Mouse (Mus musculus) c-Kit-negative CD71-positive TER-119-positive erythroid progenitor cells, embryonic 14.5 days (primary cell): ENCODE measurements around the gene Eif2b5.
A peak's percentile ranks its signal among the peaks of the same experiment; 100 is the strongest.

Experiments used
- DNase-seq: peaks from one replicate; pipeline ENCODE4 v3.0.0-alpha.2; 2013; ENCODE audit warnings: low read depth, low spot score

The Eif2b5 gene

DNA sequence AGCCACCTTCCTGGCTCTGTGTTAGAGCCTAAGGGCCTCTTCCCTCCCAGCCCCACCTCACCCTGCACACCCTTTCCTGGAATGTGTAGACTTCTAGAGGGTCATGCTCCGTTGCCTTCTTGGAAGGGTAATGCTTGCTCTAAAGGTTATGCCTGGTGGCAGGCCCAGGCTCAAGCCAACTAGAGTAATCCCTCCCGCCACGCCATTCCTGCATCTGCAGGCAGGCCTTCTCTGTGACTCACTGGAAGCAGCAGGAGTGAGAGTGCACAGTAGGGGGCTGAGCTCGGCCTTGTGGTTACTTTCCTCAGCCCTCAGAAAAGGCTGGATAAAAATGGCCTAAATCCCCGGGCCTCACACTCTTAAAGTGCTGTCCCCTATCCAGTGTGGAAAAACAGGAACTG lies 38.5 kb downstream of the Eif2b5 start:
- peak; percentile 48 for DNase-seq

DNA sequence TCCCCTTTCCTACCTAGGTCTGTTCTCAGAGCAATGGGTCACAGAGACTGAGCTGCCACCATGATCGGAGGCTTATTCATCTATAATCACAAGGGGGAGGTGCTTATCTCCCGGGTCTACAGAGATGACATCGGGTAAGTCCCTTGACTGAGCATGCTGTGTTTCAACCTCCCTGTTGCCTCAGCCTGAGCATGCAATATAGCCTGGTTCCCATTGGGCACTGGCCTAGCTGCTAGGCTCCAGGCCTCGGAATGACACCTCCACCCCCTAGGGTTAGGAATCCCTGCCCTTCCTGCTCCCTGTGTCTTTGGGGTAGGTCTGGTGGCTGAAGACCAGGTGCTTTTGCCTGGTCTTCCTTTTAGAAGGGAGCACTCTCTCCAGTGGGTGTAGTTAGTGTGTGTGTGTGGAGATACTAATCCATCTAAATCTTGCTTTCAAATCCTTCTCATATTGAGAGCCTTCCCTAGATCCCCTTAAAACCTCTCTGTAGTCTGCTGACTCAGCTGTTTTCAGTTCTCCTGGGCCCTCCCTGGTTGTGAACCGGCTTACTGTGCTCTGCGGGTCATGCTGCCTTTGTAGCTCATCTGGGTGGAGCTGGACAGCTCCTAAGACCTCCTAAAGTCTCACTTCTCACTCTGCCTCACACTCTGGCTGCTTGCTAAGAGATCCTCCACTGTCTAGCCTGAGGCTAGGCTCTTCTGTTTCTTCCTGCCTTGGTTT lies 39.1 kb downstream of the Eif2b5 start:
- DNase-seq = peak; percentile 30

DNA sequence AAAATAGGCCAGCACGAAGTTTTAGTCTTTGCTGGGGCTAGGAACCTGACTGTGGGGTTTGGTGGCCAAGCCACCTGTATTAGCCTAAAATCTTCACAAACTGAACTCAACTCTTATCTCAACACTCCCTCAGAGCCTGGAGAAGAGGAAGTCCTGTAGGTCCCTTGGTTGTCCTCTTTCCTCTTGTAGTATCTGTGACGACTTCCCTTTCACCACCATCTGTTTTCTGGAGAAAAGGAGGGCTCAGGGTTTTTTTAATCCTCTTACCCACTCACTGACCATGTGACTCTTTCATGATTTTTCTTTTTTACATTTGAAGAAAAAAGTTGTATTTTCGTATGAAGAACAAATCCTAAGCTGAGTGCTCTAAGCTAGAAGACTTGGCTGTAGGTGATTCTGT lies 41.0 kb downstream of the Eif2b5 start:
- no peak for DNase-seq

DNA sequence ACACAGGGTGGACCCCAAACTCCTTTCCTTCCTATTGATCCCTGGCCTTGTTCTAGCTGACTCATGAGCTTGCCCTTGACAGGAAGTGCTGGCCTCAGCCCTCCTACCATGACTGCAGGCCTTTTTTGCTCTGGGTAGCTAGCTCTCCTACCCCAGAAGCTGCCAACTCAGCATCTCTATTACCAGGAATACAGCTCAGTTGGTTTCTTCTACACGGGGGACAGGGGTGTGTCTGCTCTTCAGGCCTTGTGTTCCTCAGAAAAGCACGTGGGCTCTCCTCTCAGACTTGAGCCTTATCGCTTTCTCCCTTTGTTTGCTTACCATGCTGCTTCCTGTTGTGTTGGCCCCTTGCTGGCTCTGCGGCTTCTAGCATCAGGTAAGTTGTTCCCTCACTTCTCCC lies 41.8 kb downstream of the Eif2b5 start:
- DNase-seq = no peak

DNA sequence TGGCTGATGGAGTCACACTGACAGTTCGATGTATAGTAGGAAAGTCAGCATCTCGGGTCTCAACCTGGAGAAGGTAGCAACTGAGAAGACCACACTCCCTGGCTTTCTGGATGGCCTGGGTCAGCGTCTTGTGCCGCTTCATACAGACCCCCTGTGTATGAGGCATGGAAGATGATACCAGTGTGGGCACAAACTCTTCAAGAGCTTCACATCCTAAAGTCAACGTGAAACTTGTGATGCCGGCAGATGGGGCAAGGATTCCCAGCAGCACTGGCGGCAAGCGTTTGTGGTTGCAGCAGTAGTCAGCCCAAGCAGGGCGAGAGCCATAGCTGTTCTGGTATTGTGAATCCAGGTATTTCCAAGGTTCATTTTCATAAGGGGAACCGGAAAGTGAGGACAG lies 47.1 kb downstream of the Eif2b5 start:
- no peak for DNase-seq

DNA sequence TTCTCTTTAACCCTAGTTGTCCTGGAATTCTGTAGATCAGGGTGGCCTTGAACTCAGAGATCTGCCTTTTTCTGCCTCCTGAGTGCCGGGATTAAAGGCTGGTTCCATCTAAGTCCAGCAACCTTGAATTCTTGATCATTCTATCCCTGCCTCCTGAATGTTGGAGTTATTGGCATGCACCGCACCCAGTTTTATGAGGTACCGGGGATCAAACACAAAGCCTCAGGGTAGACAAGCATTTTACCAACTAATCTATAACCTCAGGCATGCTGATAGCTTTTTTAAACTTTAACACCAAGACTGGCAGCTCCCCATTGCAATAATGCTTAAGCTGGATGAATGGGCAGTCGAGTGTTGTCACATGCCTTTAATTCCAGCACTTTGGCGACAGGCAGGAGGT lies 48.8 kb downstream of the Eif2b5 start:
- DNase-seq = no peak

DNA sequence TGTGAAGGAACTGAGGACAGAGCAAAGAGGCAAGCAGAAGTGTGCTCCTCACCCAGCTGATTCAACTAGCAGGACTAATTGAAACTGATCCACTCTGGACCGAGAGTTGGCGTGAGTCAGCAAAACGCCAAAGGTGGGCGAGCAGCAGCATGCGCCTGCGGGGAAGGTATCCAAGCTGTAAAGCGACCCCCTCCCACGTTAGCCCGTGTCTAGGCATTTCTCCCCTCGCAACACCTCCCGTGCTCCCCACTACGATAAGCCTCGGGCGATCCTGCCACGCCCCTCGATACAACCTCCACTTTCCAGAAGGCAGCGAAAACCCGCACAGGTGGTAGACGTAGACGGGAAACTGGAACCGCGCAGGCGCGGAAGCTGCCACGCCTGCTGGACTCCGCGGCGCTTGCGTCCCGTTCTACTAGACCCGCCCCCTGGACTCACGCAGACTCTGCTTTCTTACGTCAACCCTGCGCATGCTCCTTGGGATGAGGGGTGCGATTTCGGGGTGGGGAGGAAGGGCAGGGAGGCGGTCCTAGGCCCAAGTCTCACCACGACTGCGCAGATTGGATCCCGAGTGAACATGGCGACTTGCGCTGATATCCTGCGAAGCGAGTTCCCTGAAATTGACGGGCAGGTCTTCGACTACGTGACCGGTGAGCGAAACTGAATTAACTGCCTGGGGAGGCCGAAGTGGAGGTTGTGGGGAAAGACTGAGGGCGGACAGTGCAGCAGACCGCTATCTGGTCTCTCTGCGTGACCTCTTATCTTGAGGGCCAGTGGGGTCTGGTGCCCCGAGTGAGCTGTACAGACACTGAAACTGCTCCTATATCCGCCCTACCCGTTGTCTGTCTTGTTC lies 49.7 kb downstream of the Eif2b5 start, which contains the start of gene Abcf3:
Gene Abcf3 (plus strand): TSS at position 482 of the 853 bp plus-strand sequence.
- peak; percentile 99 for DNase-seq

DNA sequence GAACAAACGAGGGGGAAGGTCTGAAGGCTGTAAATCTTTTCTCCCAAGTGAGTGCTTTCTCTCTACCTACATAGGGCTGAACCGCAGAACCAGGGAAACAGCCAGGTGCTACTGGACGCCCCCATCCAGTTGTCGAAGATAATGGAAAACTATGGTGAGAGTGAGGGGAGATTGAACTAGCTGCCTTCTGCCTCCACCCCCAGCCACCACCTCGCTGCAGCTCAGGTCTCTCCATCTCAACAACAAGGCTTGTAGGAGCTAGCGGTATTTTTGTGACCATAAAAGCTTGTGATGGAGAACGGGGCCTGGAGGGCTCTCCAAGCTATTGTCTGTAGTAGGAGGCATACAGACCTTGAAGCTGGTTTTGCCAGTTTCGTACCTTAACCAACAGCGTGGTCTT lies 50.5 kb downstream of the Eif2b5 start:
- DNase-seq = no peak

DNA sequence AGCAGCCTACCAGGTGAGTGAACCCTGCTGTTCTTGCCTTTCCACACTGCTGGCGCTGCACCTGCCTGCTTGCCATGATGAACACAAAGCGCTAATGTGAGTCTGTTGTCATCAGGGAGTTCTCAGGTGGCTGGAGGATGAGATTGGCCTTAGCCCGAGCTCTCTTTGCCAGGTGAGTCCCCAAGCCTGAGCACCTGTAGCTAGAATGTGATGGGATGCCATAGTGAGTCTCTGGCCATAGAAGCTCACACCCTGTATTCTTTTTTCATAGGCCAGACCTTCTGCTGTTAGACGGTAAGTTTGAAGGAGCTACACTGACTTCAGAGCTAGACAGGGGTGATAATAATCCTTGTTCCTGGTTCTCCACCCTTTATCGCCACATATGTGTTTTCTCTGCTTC lies 53.1 kb downstream of the Eif2b5 start:
- no peak for DNase-seq

DNA sequence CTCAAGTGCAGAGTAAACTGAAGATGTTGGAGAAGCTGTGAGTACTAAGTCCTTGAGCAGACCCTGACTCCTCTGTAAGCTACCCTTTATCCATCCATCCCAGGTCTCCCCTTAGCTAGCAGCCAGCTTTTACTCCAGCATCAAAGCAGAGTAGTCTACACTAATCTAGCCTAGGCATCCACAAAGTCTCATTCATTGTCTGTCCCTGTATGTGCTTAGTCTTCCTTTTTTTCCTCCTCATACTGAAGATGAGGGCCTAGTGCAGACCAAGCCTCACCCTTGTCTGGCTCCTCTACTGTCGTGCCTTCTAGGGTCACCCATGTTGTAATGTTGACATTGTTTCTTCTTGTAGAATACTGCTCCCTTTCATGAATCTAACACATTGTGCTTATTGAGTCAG lies 54.0 kb downstream of the Eif2b5 start:
- no peak for DNase-seq

DNA sequence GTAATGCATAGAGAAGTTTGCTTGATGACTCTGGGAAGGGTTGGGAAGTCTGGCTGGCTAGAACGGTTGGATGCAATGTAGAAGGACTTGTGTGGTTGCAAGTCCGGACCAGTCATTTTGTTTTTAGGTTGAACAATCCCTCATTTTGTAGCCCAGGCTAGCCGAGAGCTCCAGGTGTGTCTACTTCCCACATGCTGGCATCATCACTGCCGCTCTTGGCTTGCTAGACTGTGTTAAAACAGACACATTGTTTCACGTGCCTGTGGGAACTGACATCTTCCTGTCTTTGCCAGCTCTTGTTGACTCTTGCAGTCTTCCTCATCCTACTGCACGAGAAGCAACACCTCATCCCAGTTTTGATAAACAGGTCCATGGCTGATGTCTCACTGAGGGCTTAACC lies 56.4 kb downstream of the Eif2b5 start:
- no peak for DNase-seq

DNA sequence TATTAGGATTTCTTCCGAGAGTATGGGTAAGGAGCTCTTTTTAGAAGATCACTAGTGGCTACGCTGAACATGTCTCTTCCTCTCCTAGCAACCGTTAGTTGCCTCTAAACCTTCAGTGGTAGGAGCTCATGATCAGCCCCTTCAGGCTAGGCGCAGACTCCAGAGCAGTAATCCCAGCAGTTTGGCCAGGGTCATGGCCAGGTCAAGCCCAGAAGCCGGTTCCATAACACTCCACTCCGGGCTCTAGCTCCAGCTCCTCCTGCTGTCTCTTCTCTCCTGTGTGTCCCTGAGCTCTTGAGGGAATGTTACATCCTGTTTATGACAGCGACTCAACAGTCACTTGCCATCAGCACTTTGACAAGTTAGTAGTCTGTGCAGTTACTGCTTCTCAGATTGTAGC lies 58.8 kb downstream of the Eif2b5 start:
- no peak for DNase-seq
